Mouse (Mus musculus): ENCODE results near the gene Ssu72.
"Not testable (repeated sequence)": the region's sequence is repeated elsewhere in the genome, so short reads cannot be mapped to it uniquely, and the experiment has no call there.

Gene Ssu72

GRCm38 (mm10) chr4:155704721-155705591 is at the start of gene Ssu72:
TSS of gene Ssu72 (plus strand) at chr4:155704800.
- DNase-seq: peak; percentile 94

- DNase-seq: peak; percentile 72
Measured at GRCm38 (mm10) chr4:155656214-155656751, 48.3 kb upstream of the Ssu72 start.

GRCm38 (mm10) chr4:155658961-155659360 is 45.6 kb upstream of the Ssu72 start:
- peak; percentile 34 for DNase-seq

GRCm38 (mm10) chr4:155660641-155661040 is 44.0 kb upstream of the Ssu72 start:
- no peak for DNase-seq

- DNase-seq: no peak
Measured at GRCm38 (mm10) chr4:155666903-155667302, 37.7 kb upstream of the Ssu72 start.

- peak; percentile 98 for DNase-seq
Measured at GRCm38 (mm10) chr4:155668689-155669597, 35.7 kb upstream of the Ssu72 start, which contains the start of gene Mib2. TSS of gene Mib2 (minus strand) at chr4:155669198.

- no peak for DNase-seq
Measured at GRCm38 (mm10) chr4:155669598-155670075, 35.0 kb upstream of the Ssu72 start.

- DNase-seq: peak; percentile 67
Measured at GRCm38 (mm10) chr4:155670236-155670635, 34.4 kb upstream of the Ssu72 start.

GRCm38 (mm10) chr4:155672082-155672481 is 32.5 kb upstream of the Ssu72 start:
- no peak for DNase-seq

GRCm38 (mm10) chr4:155675991-155676390 is 28.6 kb upstream of the Ssu72 start:
- DNase-seq: peak; percentile 70

GRCm38 (mm10) chr4:155683670-155684277 is 20.8 kb upstream of the Ssu72 start:
- not testable (repeated sequence) for DNase-seq

GRCm38 (mm10) chr4:155687764-155688163 is 16.8 kb upstream of the Ssu72 start:
- peak; percentile 17 for DNase-seq

- peak; percentile 99 for DNase-seq
Measured at GRCm38 (mm10) chr4:155690571-155691375, 13.8 kb upstream of the Ssu72 start.

GRCm38 (mm10) chr4:155692421-155692820 is 12.2 kb upstream of the Ssu72 start:
- DNase-seq: no peak

GRCm38 (mm10) chr4:155694111-155694481 is 10.5 kb upstream of the Ssu72 start, which contains the start of gene Fndc10:
TSS of gene Fndc10 (plus strand) at chr4:155694342.
- DNase-seq: peak; percentile 90

GRCm38 (mm10) chr4:155694482-155695401 is 9.9 kb upstream of the Ssu72 start:
- DNase-seq: peak; percentile 87

GRCm38 (mm10) chr4:155695531-155696062 is 9.0 kb upstream of the Ssu72 start:
- no peak for DNase-seq

- DNase-seq: peak; percentile 75
Measured at GRCm38 (mm10) chr4:155696261-155697255, 8.0 kb upstream of the Ssu72 start.

GRCm38 (mm10) chr4:155700425-155700824 is 4.2 kb upstream of the Ssu72 start:
- no peak for DNase-seq

Data from cerebellum, adult 9-11 months (tissue).